Mouse (Mus musculus) small intestine, adult 2 months (tissue): Measurements from ENCODE around the gene Ints12. TPM values are rescaled to one million over a fixed set of nuclear protein-coding genes. Genes with fewer than 3 reads are reported as not detected.

Experiments used
- H3K27ac ChIP-seq: fragments of 200-500 bp; 2 replicates; pipeline ENCODE4 v1.5.1; 2012; ENCODE audit warnings: low read depth, low read length, control low read depth, inconsistent platforms; ENCODE audit not compliant: insufficient read depth
- H3K27me3 ChIP-seq: fragments of 200-500 bp; 2 replicates; pipeline ENCODE4 v1.6.1; 2012; ENCODE audit warnings: mild to moderate bottlenecking, moderate library complexity, low read length, inconsistent platforms; ENCODE audit not compliant: control insufficient read depth, insufficient read depth
- H3K36me3 ChIP-seq: fragments of 200-500 bp; 2 replicates; pipeline ENCODE4 v1.6.1; 2012; ENCODE audit warnings: mild to moderate bottlenecking, low read length, control low read depth, inconsistent platforms; ENCODE audit not compliant: control insufficient read depth, insufficient read depth
- H3K4me1 ChIP-seq: fragments of 200-500 bp; 2 replicates; pipeline ENCODE4 v1.6.1; 2012; ENCODE audit warnings: low read length, inconsistent platforms, mixed read lengths; ENCODE audit not compliant: control insufficient read depth, insufficient read depth, insufficient read length
- H3K4me3 ChIP-seq: fragments of 200-500 bp; 2 replicates; pipeline ENCODE4 v1.5.1; 2012; ENCODE audit warnings: low read depth, mild to moderate bottlenecking, control low read depth, inconsistent platforms, low read length, moderate library complexity
- CTCF ChIP-seq: fragments of 200-500 bp; IDR thresholded peaks from 2 replicates; pipeline ENCODE4 v1.5.1; 2012; ENCODE audit warnings: low read depth, mild to moderate bottlenecking, control low read depth, inconsistent platforms, low read length, moderate library complexity, mixed read lengths; ENCODE audit not compliant: insufficient replicate concordance, insufficient read length; ENCODE audit errors: extremely low read depth
- POLR2A ChIP-seq: fragments of 200-500 bp; IDR thresholded peaks from 2 replicates; pipeline ENCODE4 v1.6.1; 2012; ENCODE audit warnings: low read depth, mild to moderate bottlenecking, control low read depth, inconsistent platforms, low read length, moderate library complexity
- WGBS: fragments of 180-500 bp; shearing (Covaris S2); methylation state at CpG from one replicate; pipeline ENCODE4 v1.1.7; 2018; 5-methylcytosine and 5-hydroxymethylcytosine counted together
- polyA plus RNA-seq: library from polyadenylated mRNA; depleted of rRNA; stranded (reverse); fragments of >200 nt; gene quantifications from 2 replicates; pipeline ENCODE4 v1.2.3, GENCODE M21; 2012; rRNA removed

Gene Ints12
- polyA plus RNA-seq, result 3.7 and 4.1 TPM in 2 replicates

DNA sequence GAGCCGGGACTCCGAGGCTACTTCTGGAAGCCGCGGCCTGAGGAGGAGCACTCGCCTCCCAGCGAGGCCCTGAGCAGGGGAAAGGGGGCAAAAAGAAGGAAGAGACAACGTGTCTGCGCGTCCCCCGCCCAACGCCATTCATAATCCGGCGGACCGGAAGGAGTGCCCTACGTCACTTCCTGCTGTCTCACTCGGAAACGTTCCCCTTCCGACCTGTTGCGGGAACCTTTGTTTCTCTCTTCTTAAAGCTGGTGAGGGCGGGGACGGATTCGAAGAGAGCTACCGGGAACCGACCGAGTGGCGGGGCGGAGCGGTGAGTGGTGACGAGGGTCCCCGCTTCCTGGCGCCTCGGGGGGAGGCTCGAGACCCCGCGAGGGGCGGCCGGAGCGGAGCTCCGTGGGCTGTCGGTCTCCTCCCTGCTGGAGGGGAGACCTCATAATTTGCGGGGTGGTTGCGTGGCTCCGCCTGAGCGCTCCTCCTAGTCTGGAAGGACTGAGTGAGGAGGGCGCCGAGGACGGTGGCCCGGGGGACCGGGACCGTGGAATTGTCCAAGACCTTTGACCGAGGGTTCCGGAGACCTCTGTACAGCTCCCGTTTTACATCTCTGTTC is at the start of gene Ints12, which contains the start of gene Gstcd:
Gene Ints12, plus strand, starts transcription at position 177 of the 610 bp plus-strand sequence.
Gene Gstcd, minus strand, starts transcription at position 370 of the 610 bp plus-strand sequence.
- peak within 1 kb of the TSS; percentile 91 for H3K4me3 ChIP-seq
- TF ChIP-seq CTCF, result no peak
- TF ChIP-seq POLR2A, result peak; percentile 52; the same call in 1 of the 2 replicates
- peak within 1 kb of the TSS; percentile 89 for H3K27ac ChIP-seq
- 0 out of 2 replicates have a peak, but pooled peaks cover 2% of the 10 kb centered on the region for H3K4me1 ChIP-seq
- under 1% methylated on average over 53 of the region's 53 CpGs for WGBS
- H3K36me3 ChIP-seq, result no peaks in the 10 kb centered on the region; the same call in 1 of the 2 replicates
- H3K27me3 ChIP-seq, result no peaks in the 10 kb centered on the region

DNA sequence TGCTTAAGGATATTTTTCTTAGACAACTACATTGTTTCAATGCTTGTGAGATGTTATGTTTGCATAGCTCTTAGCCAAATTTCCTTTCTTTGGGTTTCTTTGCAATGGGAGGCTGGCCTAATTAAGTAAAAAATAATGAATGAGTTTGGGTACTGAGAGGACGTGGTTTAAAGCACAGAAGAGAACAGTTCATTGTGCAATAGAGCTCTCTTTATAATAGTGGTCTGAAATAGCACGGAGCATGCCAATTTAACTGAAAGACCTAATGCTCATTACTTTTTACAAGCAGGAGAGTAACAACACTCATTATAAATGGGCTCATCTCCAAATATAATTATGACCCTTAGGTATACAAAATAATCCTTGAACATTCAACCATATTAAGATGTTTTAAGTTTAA is 39.6 kb upstream of the Ints12 start:
- H3K27me3 ChIP-seq, result no peaks in the 10 kb centered on the region
- no peaks in the 10 kb centered on the region for H3K4me1 ChIP-seq
- 80% methylated on average over 2 of the region's 2 CpGs for WGBS
- no peak overlapping the region for H3K27ac ChIP-seq
- H3K36me3 ChIP-seq, result peaks cover 3% of the 10 kb centered on the region; the same call in 1 of the 2 replicates
- no peak overlapping the region for H3K4me3 ChIP-seq
- no peak for TF ChIP-seq POLR2A
- TF ChIP-seq CTCF, result no peak

- no peaks in the 10 kb centered on the region for H3K27me3 ChIP-seq
- no peaks in the 10 kb centered on the region for H3K4me1 ChIP-seq
- TF ChIP-seq POLR2A (no peak), CTCF (no peak)
- WGBS, result 87% methylated on average over 10 of the region's 10 CpGs
- H3K4me3 ChIP-seq, result no peak overlapping the region
- H3K27ac ChIP-seq, result no peak overlapping the region
- peaks cover 5% of the 10 kb centered on the region for H3K36me3 ChIP-seq
Measured at GRCm38 (mm10) chr3:133075560-133075959, 16.1 kb upstream of the Ints12 start.

GRCm38 (mm10) chr3:133082736-133083135 is 8.9 kb upstream of the Ints12 start:
- Histone ChIP-seq H3K27me3 (no peaks in the 10 kb centered on the region), H3K36me3 (peaks cover 17% of the 10 kb centered on the region), H3K4me1 (no peaks in the 10 kb centered on the region), H3K27ac (no peak overlapping the region), H3K4me3 (no peak overlapping the region)
- 78% methylated on average over 5 of the region's 5 CpGs for WGBS
- TF ChIP-seq CTCF (no peak), POLR2A (no peak)

DNA sequence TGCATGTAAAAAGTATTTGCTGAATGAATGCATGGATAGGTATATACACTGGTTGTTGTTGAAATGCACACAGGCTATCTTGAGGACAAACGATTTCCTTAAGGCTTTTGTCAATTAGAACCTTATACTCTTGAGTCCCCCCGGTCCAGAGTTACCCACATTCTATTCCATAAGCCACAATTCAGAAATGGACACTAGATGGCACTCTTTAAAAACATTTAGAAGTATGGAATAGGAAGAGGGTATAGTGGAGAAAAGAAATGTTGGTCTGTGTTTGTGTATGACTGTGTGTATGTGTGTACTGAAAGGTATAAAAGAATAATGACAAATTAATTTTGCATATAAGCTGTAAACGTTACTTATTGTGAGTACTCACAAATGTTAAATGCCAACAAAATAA is 5.8 kb upstream of the Ints12 start:
- Histone ChIP-seq H3K27me3 (no peaks in the 10 kb centered on the region), H3K4me1 (no peaks in the 10 kb centered on the region), H3K36me3 (peaks cover 14% of the 10 kb centered on the region), H3K27ac (no peak overlapping the region), H3K4me3 (no peak overlapping the region)
- 36% methylated on average over 3 of the region's 3 CpGs for WGBS
- no peak for TF ChIP-seq CTCF
- TF ChIP-seq POLR2A, result no peak

GRCm38 (mm10) chr3:133090247-133091120 is 1.2 kb upstream of the Ints12 start:
- H3K27me3 ChIP-seq, result no peaks in the 10 kb centered on the region
- no peaks in the 10 kb centered on the region for H3K36me3 ChIP-seq
- H3K4me1 ChIP-seq, result 0 out of 2 replicates have a peak, but pooled peaks cover 2% of the 10 kb centered on the region
- TF ChIP-seq CTCF (no peak), POLR2A (no peak)
- H3K4me3 ChIP-seq, result peak overlapping the region; percentile 91; the same call in 1 of the 2 replicates
- WGBS, result 6% methylated on average over 11 of the region's 11 CpGs
- H3K27ac ChIP-seq, result no peak overlapping the region
